Mouse (Mus musculus) thymus, postnatal 36 days (tissue): Measurements from ENCODE around the gene Myl4.

Experiments
- DNase-seq, 2 experiments: peaks; one replicate each; pipeline ENCODE4 v3.0.0; 2022; ENCODE audit warnings: mixed read lengths in 2 of 2

Gene Myl4

DNA sequence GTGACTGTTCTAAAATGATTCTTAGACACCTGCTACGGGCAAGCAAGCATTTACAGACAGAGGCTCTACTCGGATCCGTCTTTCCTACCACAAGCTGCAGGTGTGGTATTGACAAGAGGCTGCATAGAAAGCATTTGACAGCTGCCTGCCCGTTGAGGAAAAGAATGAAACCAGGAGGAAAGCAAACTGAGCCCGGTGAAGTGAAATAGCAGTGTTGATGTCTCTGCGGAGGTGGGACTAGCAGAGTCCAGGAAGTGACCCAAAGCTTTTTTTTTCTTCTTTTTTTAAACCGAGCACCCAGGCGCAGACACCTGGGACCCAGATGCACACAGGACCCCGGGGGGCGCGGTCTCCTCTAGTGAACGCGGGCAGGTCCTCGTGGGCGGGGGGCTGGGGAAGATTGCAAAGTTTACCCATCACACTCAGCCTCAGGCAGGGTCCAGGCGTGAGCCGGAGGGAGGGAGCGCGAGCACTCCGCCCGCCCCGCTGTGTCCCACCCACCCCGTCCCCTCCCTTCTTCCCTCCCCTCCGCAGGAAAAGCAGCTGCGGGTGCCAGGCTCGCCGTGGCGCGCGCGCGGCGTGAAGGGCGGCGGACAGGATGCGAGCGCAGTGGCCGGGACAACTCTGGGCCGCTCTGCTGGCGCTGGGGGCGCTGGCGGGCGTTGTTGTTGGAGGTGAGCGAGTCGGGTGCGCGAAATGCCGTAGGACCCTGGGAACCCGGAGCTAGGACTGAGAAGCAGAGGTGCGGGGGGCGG is 57.2 kb downstream of the Myl4 start, which contains the start of gene Itgb3:
Gene Itgb3, plus strand, starts transcription at position 510 of the 755 bp plus-strand sequence.
- DNase-seq, result peak; percentile 75 to 80

DNA sequence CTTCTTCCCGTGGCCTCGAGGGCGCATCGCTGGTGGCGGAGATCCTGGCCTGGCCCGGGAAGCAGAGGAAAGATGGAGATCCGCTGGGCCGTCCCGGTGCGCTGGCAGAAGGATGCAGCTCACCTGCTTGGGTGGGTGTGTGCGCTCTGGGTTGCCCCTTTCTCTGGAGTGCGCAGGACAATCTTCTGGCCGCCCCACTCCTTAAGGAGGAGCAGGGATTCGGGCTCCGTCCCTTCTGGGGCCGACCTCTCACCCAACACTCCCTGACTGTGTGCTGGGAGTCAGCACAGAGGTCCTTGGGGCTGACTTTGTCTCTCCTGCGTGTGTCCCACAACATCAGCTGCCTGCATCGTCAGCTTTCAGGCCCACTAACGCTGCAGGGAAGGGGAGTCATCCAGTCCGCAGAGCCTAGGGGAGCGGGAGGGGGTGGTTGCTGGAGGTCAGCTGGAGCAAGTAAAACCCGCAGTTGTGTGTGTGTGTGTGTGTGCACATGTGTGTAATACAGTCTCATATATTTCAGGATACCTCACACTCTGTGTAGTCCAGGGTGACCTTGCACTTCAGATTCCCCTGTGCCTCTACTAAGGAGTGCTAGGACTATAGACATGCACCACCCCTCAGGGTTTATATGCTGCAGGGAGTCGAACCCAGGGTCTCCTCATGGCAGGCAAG is 57.9 kb downstream of the Myl4 start:
- no peak for DNase-seq

DNA sequence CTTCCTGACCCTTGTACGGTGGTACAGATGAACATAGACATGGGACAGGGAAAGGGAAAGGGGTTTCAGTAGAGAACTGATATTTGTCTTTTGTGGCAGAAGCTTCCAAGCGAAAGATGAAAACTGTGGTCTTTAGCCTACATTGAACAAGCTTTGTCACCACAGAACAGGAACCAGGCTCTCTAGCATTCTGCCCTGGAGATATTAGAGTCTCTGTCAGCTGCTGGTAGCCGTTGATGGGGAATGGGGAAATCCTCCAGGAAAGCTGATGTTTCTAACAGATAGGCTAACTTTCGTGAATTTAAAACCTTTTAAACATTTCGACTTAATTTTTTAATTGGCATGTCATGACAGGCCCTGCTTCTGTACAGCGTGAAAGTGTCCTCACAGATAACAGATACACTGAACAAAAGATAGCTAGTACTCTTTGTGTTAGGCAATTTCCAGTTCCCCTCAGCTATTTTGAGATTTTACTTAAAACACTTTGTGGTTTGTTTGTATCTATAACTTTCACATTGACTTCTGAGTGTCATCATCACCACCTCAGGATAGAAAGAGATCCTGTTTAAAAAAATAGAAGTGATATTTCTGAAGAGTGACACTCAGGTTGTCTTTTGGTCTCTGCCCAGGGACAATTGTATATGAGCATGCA is 58.7 kb downstream of the Myl4 start:
- DNase-seq, result no peak

DNA sequence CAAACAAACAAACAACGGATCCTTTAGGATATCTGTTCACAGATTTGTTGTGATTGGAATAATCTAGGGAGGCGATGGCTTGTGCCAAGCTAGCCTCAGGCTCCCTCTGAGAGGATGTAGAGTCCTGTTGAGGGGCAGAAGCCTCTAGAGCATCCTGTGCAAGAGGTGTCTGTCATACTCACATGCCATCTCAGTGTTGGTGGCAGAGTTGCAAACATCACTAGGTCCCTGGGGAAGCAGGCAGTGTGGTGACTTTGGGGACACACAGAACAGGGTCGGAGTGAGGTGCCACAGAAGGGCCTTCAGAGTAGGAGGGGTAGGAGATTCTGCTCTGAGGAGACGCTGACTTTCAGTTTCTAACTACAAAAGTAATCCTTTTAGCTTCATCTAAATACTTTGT is 59.3 kb downstream of the Myl4 start:
- DNase-seq, result no peak

- no peak for DNase-seq
Observed at GRCm38 (mm10) chr11:104611579-104612151, 61.2 kb downstream of the Myl4 start.

DNA sequence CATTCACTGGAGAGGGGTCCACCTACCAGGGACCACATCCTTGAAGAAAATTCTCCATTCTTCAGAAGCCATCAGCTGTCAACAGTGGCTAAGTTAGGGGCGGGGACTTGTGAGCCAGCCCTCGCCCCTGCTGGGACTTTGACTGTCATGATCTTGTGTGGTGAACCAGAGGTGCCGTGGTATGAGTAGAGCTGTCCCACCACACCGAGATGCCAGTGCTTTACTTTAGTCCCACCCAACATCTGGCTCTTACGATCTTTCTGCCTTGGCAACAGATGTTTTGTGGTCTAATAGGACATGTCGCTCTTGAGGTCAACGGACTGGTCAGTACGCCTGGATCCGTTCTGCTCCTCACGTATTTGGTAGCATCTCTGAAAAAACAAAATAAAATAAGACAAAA is 63.1 kb downstream of the Myl4 start:
- DNase-seq, result no peak

DNA sequence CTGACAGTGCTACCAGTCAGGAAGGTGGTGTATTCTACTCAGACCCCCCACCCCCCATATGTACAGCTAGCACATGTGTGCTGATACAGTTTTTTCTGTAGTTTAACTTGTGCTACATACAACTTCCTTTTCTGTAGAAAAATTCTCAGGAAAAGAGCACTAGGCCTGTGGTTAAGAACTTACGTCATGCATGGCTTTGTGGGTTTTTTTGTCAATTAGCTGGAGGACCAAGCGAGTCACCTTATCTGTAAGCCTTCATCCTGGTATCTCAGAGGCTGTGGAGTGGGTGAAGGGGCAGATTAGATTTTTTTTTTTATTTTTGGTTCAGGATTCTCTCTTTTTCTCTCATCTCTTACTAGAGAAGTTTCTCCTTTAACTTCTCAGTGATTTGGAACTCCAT is 63.7 kb downstream of the Myl4 start:
- DNase-seq, result no peak

- DNase-seq, result no peak
Observed at GRCm38 (mm10) chr11:104616182-104616581, 65.7 kb downstream of the Myl4 start.

GRCm38 (mm10) chr11:104618638-104619076 is 68.2 kb downstream of the Myl4 start:
- DNase-seq, result no peak

- no peak for DNase-seq
Observed at GRCm38 (mm10) chr11:104619084-104620022, 68.9 kb downstream of the Myl4 start.

DNA sequence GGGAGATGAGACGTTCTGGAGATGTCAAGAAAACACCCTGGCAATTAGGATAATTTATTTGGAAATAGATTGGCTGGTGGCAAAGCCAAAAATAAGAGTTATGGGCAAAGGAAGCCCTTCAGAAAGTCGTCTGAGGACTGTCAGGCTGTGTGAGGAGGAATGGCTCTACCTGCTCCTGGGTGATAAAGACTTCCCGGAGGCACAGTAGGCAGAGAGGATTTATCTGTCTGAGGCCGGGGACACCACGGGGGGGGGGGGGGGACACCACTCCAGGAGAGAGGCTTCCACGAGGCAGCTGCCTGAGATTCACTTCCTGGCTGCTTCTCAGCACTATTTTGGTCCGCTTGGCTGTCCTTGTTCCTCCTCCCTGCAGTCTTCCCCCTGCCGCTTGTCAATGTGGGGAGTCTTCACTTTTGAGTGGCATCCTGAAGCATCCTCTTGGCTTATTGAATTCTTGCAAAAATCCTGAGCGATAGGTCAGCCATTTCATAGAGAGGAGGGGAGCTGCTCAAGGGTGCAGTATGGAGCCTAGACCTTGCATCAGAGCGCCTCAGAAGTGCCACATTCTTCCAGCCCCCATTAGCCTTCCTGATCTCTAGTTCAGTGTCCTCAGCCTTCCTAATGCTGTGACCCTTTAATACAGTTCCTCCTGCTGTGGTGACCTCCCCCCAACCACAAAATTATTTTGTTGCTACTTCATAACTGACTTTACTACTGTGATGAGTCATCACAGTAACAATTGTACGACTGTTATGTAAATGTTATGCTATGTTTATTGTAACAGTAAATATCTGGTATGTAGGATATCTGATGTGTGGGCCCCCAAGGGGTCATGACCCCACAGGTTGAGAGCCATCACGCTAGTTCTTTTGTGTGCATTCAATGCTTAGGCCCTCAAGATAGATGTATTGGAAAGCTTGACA is 71.8 kb downstream of the Myl4 start:
- no peak for DNase-seq

- DNase-seq, result no peak
Observed at GRCm38 (mm10) chr11:104624791-104625391, 74.4 kb downstream of the Myl4 start.

GRCm38 (mm10) chr11:104625453-104626402 is 75.3 kb downstream of the Myl4 start:
- no peak for DNase-seq

- no peak for DNase-seq
Observed at GRCm38 (mm10) chr11:104626635-104627034, 76.2 kb downstream of the Myl4 start.

DNA sequence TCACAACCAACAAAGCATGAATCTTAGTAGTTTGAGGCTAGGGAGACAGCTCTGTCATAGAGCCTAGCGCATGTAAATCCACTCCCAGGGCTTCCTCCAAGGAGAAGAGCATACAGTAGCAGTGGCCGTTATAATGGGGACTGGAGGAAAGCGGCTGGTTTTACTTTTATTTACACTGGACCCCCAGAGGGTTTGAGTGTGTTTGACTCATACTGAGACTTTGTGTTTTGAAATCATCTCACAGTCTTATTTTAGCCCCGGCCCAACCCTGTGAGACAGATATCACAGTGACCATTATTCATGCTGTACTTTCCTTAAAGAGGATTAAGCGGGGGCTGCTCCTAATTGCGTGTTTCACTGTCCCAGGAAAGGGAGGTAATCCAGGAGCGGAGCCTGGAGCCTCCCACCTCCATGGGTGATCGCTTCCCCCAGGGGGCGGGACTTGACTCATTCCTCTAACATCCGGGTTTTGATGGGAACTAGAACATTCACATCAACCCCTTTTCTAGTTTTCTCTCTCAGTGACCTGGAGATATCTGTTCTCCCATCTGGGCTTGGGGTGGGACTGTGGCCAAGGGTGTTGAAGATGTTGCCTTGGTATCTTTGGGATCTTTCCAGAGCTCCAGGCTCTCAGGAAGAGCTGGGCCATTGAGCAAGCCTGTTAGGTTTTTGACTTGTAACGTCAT is 77.3 kb downstream of the Myl4 start:
- DNase-seq, result no peak

DNA sequence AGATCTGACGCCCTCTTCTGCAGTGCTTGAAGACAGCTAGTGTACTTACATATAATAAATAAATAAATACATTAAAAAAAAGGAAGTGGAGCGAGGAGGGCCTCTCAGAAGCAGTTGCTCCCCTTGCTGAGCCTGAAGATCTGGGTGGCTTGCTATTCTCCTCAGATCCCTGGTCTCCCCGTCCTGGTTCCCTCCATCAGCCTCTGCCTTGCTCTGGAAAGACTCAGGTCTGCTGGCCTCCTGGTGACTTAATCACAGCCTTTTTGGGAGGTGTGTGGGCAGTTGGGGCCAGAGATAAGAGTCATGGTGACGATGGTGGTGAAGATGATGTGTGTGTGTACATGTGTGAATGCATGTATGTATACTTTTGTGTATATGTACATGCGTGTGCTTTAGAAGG is 78.1 kb downstream of the Myl4 start:
- DNase-seq, result no peak

- DNase-seq, result no peak
Observed at GRCm38 (mm10) chr11:104630185-104630835, 79.8 kb downstream of the Myl4 start.

DNA sequence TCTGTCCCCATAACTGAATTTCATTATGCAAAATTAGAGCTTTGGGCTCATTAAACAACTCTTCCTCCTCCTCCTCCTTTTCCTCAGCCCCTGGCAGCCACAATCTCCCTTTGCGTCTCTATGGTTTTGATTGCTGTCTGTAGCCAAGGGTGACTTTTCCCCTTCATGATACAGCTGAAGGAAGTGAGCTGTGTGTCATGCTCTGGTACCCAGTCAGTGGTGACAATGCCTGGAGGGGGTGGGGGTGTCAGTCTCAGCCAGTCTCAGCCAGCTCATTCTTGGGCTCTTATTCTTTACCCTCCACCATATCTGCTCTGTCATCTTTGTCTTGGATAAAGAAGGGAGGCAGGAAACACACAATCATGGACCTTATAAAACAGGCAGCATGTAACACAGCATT is 80.8 kb downstream of the Myl4 start:
- DNase-seq, result peak in 1 of 2 experiments; percentile 43
